In the genomic region with DNA sequence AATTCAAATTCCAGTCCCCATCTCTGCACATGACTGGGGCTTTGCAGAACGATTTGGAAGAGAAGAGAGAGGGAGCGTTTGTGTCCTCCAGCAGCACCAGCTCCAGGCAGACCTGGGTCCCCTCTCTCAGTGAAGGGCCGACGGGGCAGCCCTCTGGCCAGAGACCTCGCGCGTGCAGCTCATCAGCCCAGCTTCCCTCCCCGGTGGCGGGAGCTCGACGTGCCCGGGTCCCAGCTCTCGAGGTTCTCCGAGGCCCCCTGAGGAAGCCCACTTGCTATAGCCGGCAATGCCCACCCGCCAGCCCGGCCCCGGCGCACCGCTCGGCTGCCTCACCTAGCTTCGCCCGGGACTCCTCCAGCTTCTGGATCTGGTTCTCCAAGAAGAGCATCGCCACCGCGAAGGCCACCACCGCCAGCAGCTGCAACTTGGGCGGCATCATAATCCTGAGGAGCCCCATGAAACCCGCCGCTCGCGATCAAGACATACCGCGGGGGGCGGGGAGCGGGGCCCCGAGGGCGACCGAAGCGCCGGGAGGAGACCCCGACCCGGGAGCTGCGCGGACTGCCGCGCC, we compare ENCODE assay signal across 8 mouse cellular contexts. TPM values are rescaled to one million over a fixed set of nuclear protein-coding genes. Genes with fewer than 3 reads are reported as not detected.
DNase-seq lines count a peak whose midpoint lies in the region; ATAC-seq and TF ChIP-seq lines count a peak whose summit lies in the region.

No protein-coding gene starts in this region.

- H3K9ac ChIP-seq in kidney, embryonic 15.5 days: peak overlapping the region; percentile 75
- H3K9ac ChIP-seq in neural tube, embryonic 12.5 days: peak overlapping the region; percentile 88

- H3K27me3 ChIP-seq in kidney, embryonic 15.5 days: no peaks in the 10 kb centered on the region
- no peaks in the 10 kb centered on the region for H3K27me3 ChIP-seq in neural tube, embryonic 12.5 days (replicated peaks)

- under 1% methylated on average over 41 of the region's 47 CpGs for WGBS in kidney, embryonic 15.5 days
- under 1% methylated on average over 47 of the region's 47 CpGs for WGBS in neural tube, embryonic 12.5 days

- peaks cover 18% of the 10 kb centered on the region for H3K36me3 ChIP-seq in kidney, embryonic 15.5 days
- H3K36me3 ChIP-seq in neural tube, embryonic 12.5 days: peaks cover 5% of the 10 kb centered on the region

- H3K4me1 ChIP-seq in bone marrow macrophage, adult 2 months (ENCODE audit: control insufficient read depth, insufficient read depth, low read length): peaks cover 20% of the 10 kb centered on the region
- H3K4me1 ChIP-seq in kidney, embryonic 15.5 days: peaks cover 29% of the 10 kb centered on the region
- H3K4me1 ChIP-seq in neural tube, embryonic 12.5 days: peaks cover 25% of the 10 kb centered on the region

- TF ChIP-seq CTCF in bone marrow macrophage, adult 2 months (IDR thresholded peaks at IDR 0.05; ENCODE audit: low read depth, low read length): no peak

- peak overlapping the region; percentile 21; the same call in 1 of the 2 replicates for H3K27ac ChIP-seq in bone marrow macrophage, adult 2 months (ENCODE audit: insufficient read depth, low read depth, low read length)
- peak overlapping the region; percentile 90 for H3K27ac ChIP-seq in kidney, embryonic 15.5 days
- H3K27ac ChIP-seq in neural tube, embryonic 12.5 days: peak overlapping the region; percentile 79

- ATAC-seq in kidney, embryonic 15.5 days (replicated peaks; ENCODE audit: low FRiP score): peak; percentile 55
- peak; percentile 39 for ATAC-seq in neural tube, embryonic 12.5 days (ENCODE audit: low FRiP score, low read depth)

- peak overlapping the region; percentile 82 for H3K4me3 ChIP-seq in bone marrow macrophage, adult 2 months (ENCODE audit: insufficient read depth, low read length)
- peak overlapping the region; percentile 80 for H3K4me3 ChIP-seq in kidney, embryonic 15.5 days (replicated peaks)
- H3K4me3 ChIP-seq in neural tube, embryonic 12.5 days: peak overlapping the region; percentile 62

- H3K4me2 ChIP-seq in kidney, embryonic 15.5 days: peak overlapping the region; percentile 95
- H3K4me2 ChIP-seq in neural tube, embryonic 12.5 days (replicated peaks): peak overlapping the region; percentile 84

- TF ChIP-seq POLR2A in bone marrow macrophage, adult 2 months (IDR thresholded peaks at IDR 0.05; ENCODE audit: borderline replicate concordance, low read depth, low read length): no peak

- peak; percentile 22 for DNase-seq in urinary bladder, postnatal 10 days (ENCODE audit: low spot score)
- DNase-seq in urinary bladder, postnatal 4 days (ENCODE audit: low spot score in 2 of 2): no peak
- DNase-seq in gastrocnemius, postnatal 4 days (ENCODE audit: low spot score in 2 of 2): peak; percentile 33 to 52
- DNase-seq in lung, adult 18-20 months: peak; percentile 35 to 43
- no peak for DNase-seq in thymus, postnatal 25 days

- no peaks in the 10 kb centered on the region for H3K9me3 ChIP-seq in kidney, embryonic 15.5 days (replicated peaks)
- no peaks in the 10 kb centered on the region for H3K9me3 ChIP-seq in neural tube, embryonic 12.5 days

RNA-seq across cellular contexts. Expression of a gene that starts 0.5 kb away (rescaled TPM):
- polyA plus RNA-seq in bone marrow macrophage, adult 2 months (2012; ENCODE audit: insufficient read depth, insufficient read length, missing spikeins): 27.7 and 31.0 TPM in 2 replicates
- 10 to 100 TPM; 36.7 to 37.7 TPM for total RNA-seq in gastrocnemius, postnatal 4 days (2021)
- polyA plus RNA-seq in kidney, embryonic 15.5 days (2015; fragmentation: Nextera tagmentation; extraction: Ambion mirVana): 12.5 and 13.0 TPM in 2 replicates
- 24.1 and 24.6 TPM in 2 replicates for polyA plus RNA-seq in neural tube, embryonic 12.5 days (2016; fragmentation: Nextera tagmentation; extraction: Ambion mirVana)

RNA-seq across cellular contexts. Expression of a gene that starts 0.6 kb away (rescaled TPM):
- polyA plus RNA-seq in bone marrow macrophage, adult 2 months (2012; ENCODE audit: insufficient read depth, insufficient read length, missing spikeins): 327 and 351 TPM in 2 replicates
- total RNA-seq in gastrocnemius, postnatal 4 days (2021): 100 to 1,000 TPM; 226 to 228 TPM
- 618 and 674 TPM in 2 replicates for polyA plus RNA-seq in kidney, embryonic 15.5 days (2015; fragmentation: Nextera tagmentation; extraction: Ambion mirVana)
- 476 and 491 TPM in 2 replicates for polyA plus RNA-seq in neural tube, embryonic 12.5 days (2016; fragmentation: Nextera tagmentation; extraction: Ambion mirVana)

Comparison
In these comparisons a context has a peak if more than half of its experiments do, and no peak if none do; other contexts are left out.
1. DNase-seq: peak in urinary bladder, postnatal 10 days (single experiment), gastrocnemius, postnatal 4 days (2 of 2) and lung, adult 18-20 months (2 of 2); none in urinary bladder, postnatal 4 days (0 of 2) and thymus, postnatal 25 days (single experiment).
2. H3K27ac ChIP-seq: peak in every context shown above with its lines; median percentile 90 in kidney, embryonic 15.5 days; 79 in neural tube, embryonic 12.5 days; 21 in bone marrow macrophage, adult 2 months.
3. Peak in every context shown above with its lines, with median percentiles within 50 percentile points of each other: H3K4me3 ChIP-seq.